Mouse (Mus musculus) megakaryocyte, embryonic 14.5 days (primary cell): Measurements from ENCODE around the gene Gtf2h3.
"Not testable (repeated sequence)": the region's sequence is repeated elsewhere in the genome, so short reads cannot be mapped to it uniquely, and the experiment has no call there.

Experiments
- FLI1 ChIP-seq: IDR thresholded peaks from 2 replicates; pipeline ENCODE4 v1.6.1; 2012; ENCODE audit warnings: low read length, inconsistent platforms, mixed read lengths
- GATA1 ChIP-seq: IDR thresholded peaks from 3 replicates; pipeline ENCODE4 v1.6.1; 2012; ENCODE audit warnings: mixed read lengths, low read length, inconsistent platforms, borderline replicate concordance

GRCm38 (mm10) chr5:124599726-124600125 lies 20.8 kb downstream of the Gtf2h3 start:
- not testable (repeated sequence) for TF ChIP-seq GATA1, FLI1
